Mouse (Mus musculus) midbrain, embryonic 14.5 days (tissue): ENCODE measurements around the gene Usp19. TPM values are rescaled to one million over a fixed set of nuclear protein-coding genes. Genes with fewer than 3 reads are reported as not detected.
A peak's percentile ranks its signal among the peaks of the same experiment; 100 is the strongest.

Experiments used
- ATAC-seq: fragments of 200-750 bp; cut with Nextera tagmentation; 2 replicates; pipeline ENCODE4 v1.8.0; 2017; ENCODE audit warnings: moderate number of reproducible peaks, moderate library complexity; ENCODE audit not compliant: low FRiP score, low TSS enrichment
- DNase-seq: peaks from one replicate; pipeline ENCODE4 v3.0.0-alpha.2; 2015
- H3K27ac ChIP-seq: fragments of 300-500 bp; sonication (generic); replicated peaks from 2 replicates; pipeline ENCODE4 v1.5.1; 2014; ENCODE audit warnings: mild to moderate bottlenecking, low read depth, low read length, moderate library complexity
- H3K27me3 ChIP-seq: fragments of 300-500 bp; sonication (generic); 2 replicates; pipeline ENCODE4 v1.6.1; 2014; ENCODE audit warnings: low read length, control low read depth, mixed read lengths; ENCODE audit not compliant: control insufficient read depth, insufficient read depth
- H3K36me3 ChIP-seq: fragments of 300-500 bp; sonication (generic); 2 replicates; pipeline ENCODE4 v1.6.1; 2014; ENCODE audit warnings: low read length, control low read depth; ENCODE audit not compliant: control insufficient read depth, insufficient read depth
- H3K4me1 ChIP-seq: fragments of 300-500 bp; sonication (generic); 2 replicates; pipeline ENCODE4 v1.6.1; 2014; ENCODE audit warnings: mild to moderate bottlenecking, antibody characterized with exemption, low read length, control low read depth; ENCODE audit not compliant: control insufficient read depth, insufficient read depth
- H3K4me2 ChIP-seq: fragments of 300-500 bp; sonication (generic); 2 replicates; pipeline ENCODE4 v1.6.1; 2014; ENCODE audit warnings: mild to moderate bottlenecking, low read length, moderate library complexity
- H3K4me3 ChIP-seq: fragments of 300-500 bp; sonication (generic); replicated peaks from 2 replicates; pipeline ENCODE4 v1.5.1; 2014; ENCODE audit warnings: low read depth, low read length
- H3K9ac ChIP-seq: fragments of 300-500 bp; sonication (generic); replicated peaks from 2 replicates; pipeline ENCODE4 v1.6.1; 2014; ENCODE audit warnings: mild to moderate bottlenecking, low read length, moderate library complexity
- H3K9me3 ChIP-seq: fragments of 300-500 bp; sonication (generic); 2 replicates; pipeline ENCODE4 v1.6.1; 2016; ENCODE audit warnings: low read length, control low read depth, mixed read lengths; ENCODE audit not compliant: control insufficient read depth
- WGBS: fragments of 180-500 bp; shearing (Covaris S2); extraction: QIAGEN DNeasy Blood & Tissue Kit; methylation state at CpG from one replicate; pipeline ENCODE4 v1.1.7; 2014; 5-methylcytosine and 5-hydroxymethylcytosine counted together
- polyA plus RNA-seq: library from polyadenylated mRNA; unstranded; fragments of >200 nt; fragmentation: Nextera tagmentation; extraction: Ambion mirVana; gene quantifications from 2 replicates; pipeline ENCODE4 v1.2.1, GENCODE M21; 2014

Gene Usp19
- 64.3 and 72.5 TPM in 2 replicates for polyA plus RNA-seq

- Histone ChIP-seq H3K4me3 (peak within 1 kb of the TSS; percentile 98), H3K4me1 (peaks cover 18% of the 10 kb centered on the region), H3K27me3 (no peaks in the 10 kb centered on the region), H3K9ac (peak within 1 kb of the TSS; percentile 95), H3K36me3 (peaks cover 39% of the 10 kb centered on the region), H3K27ac (peak within 1 kb of the TSS; percentile 97), H3K9me3 (no peaks in the 10 kb centered on the region), H3K4me2 (peak within 1 kb of the TSS; percentile 94)
- ATAC-seq (peak; percentile 94), DNase-seq (peak; percentile 99)
- whole genome bisulfite sequencing, result under 1% methylated on average over 69 of the region's 69 CpGs
Observed at GRCm38 (mm10) chr9:108490559-108491285, at the start of gene Usp19. Gene Usp19 (plus strand): TSS chr9:108490602.

GRCm38 (mm10) chr9:108441236-108441919 is 49.0 kb upstream of the Usp19 start:
- H3K9me3 ChIP-seq, result no peaks in the 10 kb centered on the region
- H3K9ac ChIP-seq, result no peak overlapping the region
- no peak overlapping the region for H3K27ac ChIP-seq
- WGBS, result 93% methylated on average over 11 of the region's 11 CpGs
- no peak overlapping the region for H3K4me3 ChIP-seq
- no peaks in the 10 kb centered on the region for H3K4me1 ChIP-seq
- no peaks in the 10 kb centered on the region for H3K27me3 ChIP-seq
- DNase-seq (no peak), ATAC-seq (no peak)
- no peak overlapping the region for H3K4me2 ChIP-seq
- H3K36me3 ChIP-seq, result no peaks in the 10 kb centered on the region

DNA sequence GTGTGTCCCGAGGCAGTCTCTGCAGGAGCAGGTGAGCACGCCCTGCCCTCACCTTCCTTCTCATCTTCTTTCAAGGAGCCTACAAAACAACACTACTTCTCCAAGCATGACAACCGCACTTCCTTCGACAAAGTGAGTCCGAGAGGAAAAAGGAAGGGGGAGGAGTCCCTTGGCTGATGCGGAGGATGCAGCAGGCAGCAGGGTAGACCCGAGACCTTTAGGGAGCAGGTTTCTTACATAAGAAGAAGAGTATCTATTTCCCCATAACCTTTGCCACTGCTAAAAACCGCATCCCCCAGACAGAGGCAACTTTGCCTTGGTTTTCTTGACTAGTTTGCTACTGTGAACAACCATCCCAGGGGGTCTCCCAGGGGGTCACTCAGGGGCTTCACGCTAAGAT is 45.3 kb upstream of the Usp19 start:
- H3K9ac ChIP-seq, result no peak overlapping the region
- H3K4me2 ChIP-seq, result no peak overlapping the region
- 72% methylated on average over 9 of the region's 9 CpGs for WGBS
- H3K27me3 ChIP-seq, result no peaks in the 10 kb centered on the region
- no peak overlapping the region for H3K27ac ChIP-seq
- DNase-seq, result no peak
- H3K4me1 ChIP-seq, result peaks cover 15% of the 10 kb centered on the region
- H3K4me3 ChIP-seq, result no peak overlapping the region
- peaks cover 17% of the 10 kb centered on the region for H3K36me3 ChIP-seq
- H3K9me3 ChIP-seq, result no peaks in the 10 kb centered on the region
- ATAC-seq, result no peak

DNA sequence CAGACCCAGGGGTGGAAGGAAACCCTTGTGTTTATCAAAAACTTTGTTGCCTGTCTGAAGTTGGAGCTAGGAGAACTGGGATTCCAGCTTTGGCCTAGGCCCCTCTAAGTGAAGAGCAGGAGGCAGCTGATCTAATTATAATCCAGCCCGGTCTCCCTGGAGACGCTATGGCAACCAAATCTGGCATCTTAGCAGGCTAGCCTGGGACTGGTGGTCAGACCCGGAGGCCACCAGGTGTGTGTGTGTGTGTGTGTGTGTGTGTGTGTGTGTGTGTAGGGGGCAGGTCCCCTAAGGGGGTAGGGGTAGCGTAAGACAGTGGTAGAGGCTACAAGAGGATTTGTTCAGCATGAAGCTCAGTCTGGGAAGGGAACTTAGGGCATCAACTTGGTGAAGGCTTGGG is 40.5 kb upstream of the Usp19 start:
- peak; percentile 66 for ATAC-seq
- Histone ChIP-seq H3K9ac (peak overlapping the region; percentile 75; the same call in 1 of the 2 replicates), H3K4me1 (peaks cover 42% of the 10 kb centered on the region)

GRCm38 (mm10) chr9:108450292-108451169 is 39.9 kb upstream of the Usp19 start:
- Histone ChIP-seq H3K9me3 (no peaks in the 10 kb centered on the region), H3K9ac (peak overlapping the region; percentile 75; the same call in 1 of the 2 replicates), H3K27ac (peak overlapping the region; percentile 90), H3K27me3 (no peaks in the 10 kb centered on the region), H3K4me3 (peak overlapping the region; percentile 60), H3K36me3 (peaks cover 17% of the 10 kb centered on the region), H3K4me1 (peaks cover 42% of the 10 kb centered on the region), H3K4me2 (peak overlapping the region; percentile 75)
- DNase-seq (peak; percentile 89), ATAC-seq (peak; percentile 72)
- 40% methylated on average over 21 of the region's 21 CpGs for WGBS

More for the DNA sequence above, 40.5 kb upstream of the Usp19 start:
- H3K27ac ChIP-seq, result peak overlapping the region; percentile 90
- H3K4me2 ChIP-seq, result peak overlapping the region; percentile 75
- peaks cover 17% of the 10 kb centered on the region for H3K36me3 ChIP-seq
- WGBS, result 3% methylated on average over 4 of the region's 4 CpGs
- H3K4me3 ChIP-seq, result peak overlapping the region; percentile 60
- no peaks in the 10 kb centered on the region for H3K27me3 ChIP-seq
- no peaks in the 10 kb centered on the region for H3K9me3 ChIP-seq
- DNase-seq, result peak; percentile 89

- no peak; the same call in 1 of the 2 replicates for ATAC-seq
- DNase-seq, result no peak
- Histone ChIP-seq H3K9me3 (no peaks in the 10 kb centered on the region), H3K36me3 (peaks cover 17% of the 10 kb centered on the region), H3K4me2 (peak overlapping the region; percentile 75), H3K27me3 (no peaks in the 10 kb centered on the region), H3K9ac (peak overlapping the region; percentile 75; the same call in 1 of the 2 replicates), H3K27ac (peak overlapping the region; percentile 90), H3K4me1 (peaks cover 42% of the 10 kb centered on the region), H3K4me3 (peak overlapping the region; percentile 60)
- WGBS, result 82% methylated on average over 6 of the region's 6 CpGs
Observed at GRCm38 (mm10) chr9:108451170-108451493, 39.3 kb upstream of the Usp19 start.

DNA sequence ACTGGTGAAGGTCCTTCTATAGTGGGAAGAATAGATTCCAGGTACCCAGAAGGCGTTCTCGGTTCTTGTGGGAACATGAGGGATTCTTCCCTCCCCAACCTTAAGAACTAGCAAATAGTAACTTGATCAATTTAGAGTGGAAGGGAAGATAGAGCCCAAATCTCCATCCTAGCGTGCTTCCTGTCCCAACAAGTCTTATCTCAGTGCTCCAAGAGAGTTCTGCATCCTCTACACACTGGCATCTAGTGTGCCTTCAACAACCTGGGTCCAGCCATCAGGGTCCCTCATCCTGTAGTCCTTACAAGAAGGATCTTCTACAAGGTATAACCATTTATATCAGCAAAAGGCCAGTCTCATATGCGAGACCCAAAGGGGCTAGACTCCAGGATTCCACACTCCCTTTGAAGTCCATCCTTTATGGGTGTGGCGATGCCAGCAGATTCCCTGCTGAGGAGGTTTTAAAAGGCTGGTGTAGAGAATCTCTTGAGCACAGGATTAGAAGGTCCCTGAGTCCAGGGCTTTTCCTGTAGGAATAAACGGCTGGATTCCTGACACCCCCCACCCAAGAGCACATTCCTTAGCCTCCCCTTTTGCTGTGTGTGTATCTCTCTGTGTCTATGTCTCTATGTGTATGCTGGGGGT is 38.8 kb upstream of the Usp19 start:
- 48% methylated on average over 6 of the region's 6 CpGs for WGBS
- Histone ChIP-seq H3K4me3 (peak overlapping the region; percentile 60), H3K9ac (peak overlapping the region; percentile 75), H3K4me2 (peak overlapping the region; percentile 75), H3K4me1 (peaks cover 42% of the 10 kb centered on the region), H3K36me3 (peaks cover 17% of the 10 kb centered on the region), H3K27ac (peak overlapping the region; percentile 90), H3K9me3 (no peaks in the 10 kb centered on the region), H3K27me3 (no peaks in the 10 kb centered on the region)
- ATAC-seq (no peak), DNase-seq (peak; percentile 37)
